Mouse (Mus musculus) CH12.LX (cell line): ENCODE results near the gene Dcun1d4. TPM values are rescaled to one million over a fixed set of nuclear protein-coding genes. Genes with fewer than 3 reads are reported as not detected.

Source experiments
- DNase-seq: peaks from one replicate; pipeline ENCODE4 v3.0.0-alpha.2; 2013; ENCODE audit errors: extremely low read depth
- H3K27ac ChIP-seq: 2 replicates; pipeline ENCODE4 v1.5.1; 2012; ENCODE audit warnings: low read depth, mild to moderate bottlenecking, control low read depth, moderate library complexity; ENCODE audit not compliant: insufficient read depth
- H3K27me3 ChIP-seq: replicated peaks from 2 replicates; pipeline ENCODE3; 2012; ENCODE audit warnings: inconsistent platforms
- H3K36me3 ChIP-seq, 2 experiments: replicated peaks in 1 of 2; 2 replicates each; pipeline versions ENCODE3 to v1.6.1; 2012; ENCODE audit warnings: inconsistent platforms in 1 of 2, low read length in 1 of 2, mild to moderate bottlenecking in 1 of 2, mixed read lengths in 1 of 2, moderate library complexity in 1 of 2; ENCODE audit not compliant: control insufficient read depth in 1 of 2, insufficient read depth in 1 of 2
- H3K4me1 ChIP-seq, 2 experiments: 2 replicates each; pipeline ENCODE4 v1.6.1; 2012; ENCODE audit warnings: inconsistent platforms in 1 of 2, moderate library complexity in 1 of 2; ENCODE audit not compliant: insufficient read depth in 2 of 2, control insufficient read depth in 1 of 2
- H3K4me2 ChIP-seq: 2 replicates; pipeline ENCODE4 v1.6.1; 2012; ENCODE audit warnings: low read depth, mild to moderate bottlenecking, control low read depth; ENCODE audit not compliant: poor library complexity, insufficient read depth, severe bottlenecking
- H3K4me3 ChIP-seq, 3 experiments: fragments of 150-350 bp in 1 of 3; sonication (generic) in 1 of 3; replicated peaks in 1 of 3; 2 replicates each; pipeline versions ENCODE3 to v1.5.1; 2011 to 2012; ENCODE audit warnings: low read depth in 2 of 3, low read length in 2 of 3, mild to moderate bottlenecking in 2 of 3, moderate library complexity in 2 of 3, control low read depth in 1 of 3, improper control_type of control experiment in 1 of 3, inconsistent platforms in 1 of 3, mixed read lengths in 1 of 3; ENCODE audit not compliant: poor library complexity in 1 of 3
- H3K79me2 ChIP-seq: replicated peaks from 2 replicates; pipeline ENCODE4 v1.6.1; 2012; ENCODE audit warnings: mild to moderate bottlenecking, moderate library complexity; ENCODE audit not compliant: control insufficient read depth, poor library complexity, insufficient read depth, severe bottlenecking; ENCODE audit errors: extremely low read depth
- H3K9ac ChIP-seq: 2 replicates; pipeline ENCODE4 v1.6.1; 2012; ENCODE audit warnings: low read depth, mild to moderate bottlenecking, control low read depth, moderate library complexity; ENCODE audit not compliant: insufficient read depth
- H3K9me3 ChIP-seq: replicated peaks from 2 replicates; pipeline ENCODE3; 2012; ENCODE audit warnings: low read length, inconsistent platforms, mixed read lengths
- BHLHE40 ChIP-seq: IDR thresholded peaks from 2 replicates; pipeline ENCODE4 v1.6.1; 2011; ENCODE audit warnings: mild to moderate bottlenecking, low read depth, low read length, improper control_type of control experiment
- CTCF ChIP-seq, 2 experiments: IDR thresholded peaks in 1 of 2; conservative IDR thresholded peaks in 1 of 2; 2 replicates each; pipeline ENCODE4 v1.5.1; 2011 to 2012; ENCODE audit warnings: low read depth in 2 of 2, low read length in 2 of 2, improper control_type of control experiment in 1 of 2, inconsistent platforms in 1 of 2, mild to moderate bottlenecking in 1 of 2, moderate library complexity in 1 of 2
- GABPA ChIP-seq: IDR thresholded peaks from 2 replicates; pipeline ENCODE4 v1.6.1; 2012; ENCODE audit warnings: low read depth, low read length, improper control_type of control experiment, inconsistent platforms; ENCODE audit not compliant: insufficient replicate concordance
- JUN ChIP-seq: IDR thresholded peaks from 2 replicates; pipeline ENCODE4 v1.6.1; 2011; ENCODE audit warnings: low read depth, mild to moderate bottlenecking, low read length, improper control_type of control experiment, moderate library complexity; ENCODE audit not compliant: insufficient read depth
- KAT2A ChIP-seq: IDR thresholded peaks from 2 replicates; pipeline ENCODE4 v1.6.1; 2012; ENCODE audit warnings: low read length, improper control_type of control experiment, inconsistent platforms; ENCODE audit not compliant: insufficient replicate concordance
- MAX ChIP-seq: IDR thresholded peaks from 2 replicates; pipeline ENCODE4 v1.6.1; 2011; ENCODE audit warnings: low read length, improper control_type of control experiment
- MXI1 ChIP-seq: IDR thresholded peaks from 2 replicates; pipeline ENCODE4 v1.6.1; 2011; ENCODE audit warnings: mild to moderate bottlenecking, low read depth, low read length, improper control_type of control experiment
- MYC ChIP-seq: IDR thresholded peaks from 2 replicates; pipeline ENCODE4 v1.6.1; 2011; ENCODE audit warnings: low read depth, mild to moderate bottlenecking, improper control_type of control experiment, low read length
- NRF1 ChIP-seq: IDR thresholded peaks from 2 replicates; pipeline ENCODE4 v1.6.1; 2014; ENCODE audit warnings: low read depth, mild to moderate bottlenecking, inconsistent platforms, low read length, improper control_type of control experiment, moderate library complexity
- POLR2AphosphoS2 ChIP-seq: IDR thresholded peaks from 2 replicates; pipeline ENCODE4 v1.6.1; 2011; ENCODE audit warnings: low read depth, low read length, improper control_type of control experiment
- RAD21 ChIP-seq: IDR thresholded peaks from 2 replicates; pipeline ENCODE4 v1.6.1; 2011; ENCODE audit warnings: low read depth, mild to moderate bottlenecking, low read length, improper control_type of control experiment, moderate library complexity
- RCOR1 ChIP-seq: conservative IDR thresholded peaks from 2 replicates; pipeline ENCODE4 v1.6.1; 2012; ENCODE audit warnings: low read depth, mild to moderate bottlenecking, inconsistent platforms, low read length, improper control_type of control experiment
- SMC3 ChIP-seq: IDR thresholded peaks from 2 replicates; pipeline ENCODE4 v1.6.1; 2011; ENCODE audit warnings: low read depth, low read length, improper control_type of control experiment
- USF1 ChIP-seq: IDR thresholded peaks from 2 replicates; pipeline ENCODE4 v1.6.1; 2014; ENCODE audit warnings: low read depth, mild to moderate bottlenecking, inconsistent platforms, low read length, improper control_type of control experiment
- ZC3H11A ChIP-seq: IDR thresholded peaks from 2 replicates; pipeline ENCODE4 v1.6.1; 2012; ENCODE audit warnings: low read depth, mild to moderate bottlenecking, inconsistent platforms, low read length, improper control_type of control experiment
- ZKSCAN1 ChIP-seq: IDR thresholded peaks from 2 replicates; pipeline ENCODE4 v1.6.1; 2012; ENCODE audit warnings: low read depth, inconsistent platforms, low read length, improper control_type of control experiment, borderline replicate concordance
- dilution Hi-C: fragments of 300-500 bp; cut with MboI; formaldehyde crosslinking; loops from 2 replicates; pipeline ENCODE4 v1.14.3; 2020; ENCODE audit warnings: low sequenced_read_pairs; ENCODE audit not compliant: extremely low pct_unique_long_range_greater_than_20kb, extremely low pct_ligation_motif_present
- in situ Hi-C: fragments of 300-500 bp; cut with MboI; formaldehyde crosslinking; loops from 3 replicates; pipeline ENCODE4 v1.14.3; 2019; ENCODE audit warnings: low sequenced_read_pairs, low pct_ligation_motif_present, low pct_unique_long_range_greater_than_20kb, mixed read lengths
- polyA plus RNA-seq: library from polyadenylated mRNA; unstranded; fragments of >175 nt; gene quantifications from 2 replicates; pipeline ENCODE4 v1.2.1, GENCODE M21; 2012; ENCODE audit warnings: low read depth; ENCODE audit not compliant: insufficient read length
- total RNA-seq, 2 experiments: library from RNA; depleted of rRNA; stranded (reverse); fragments of 300-350 nt in 1 of 2; fragments of >200 nt in 1 of 2; gene quantifications; 2 replicates each; pipeline ENCODE4 v1.2.3; 2012 to 2014

Gene Dcun1d4
- total and polyA plus RNA-seq, 3 experiments = 1.4 to 3.9 (median 1.7) TPM

DNA sequence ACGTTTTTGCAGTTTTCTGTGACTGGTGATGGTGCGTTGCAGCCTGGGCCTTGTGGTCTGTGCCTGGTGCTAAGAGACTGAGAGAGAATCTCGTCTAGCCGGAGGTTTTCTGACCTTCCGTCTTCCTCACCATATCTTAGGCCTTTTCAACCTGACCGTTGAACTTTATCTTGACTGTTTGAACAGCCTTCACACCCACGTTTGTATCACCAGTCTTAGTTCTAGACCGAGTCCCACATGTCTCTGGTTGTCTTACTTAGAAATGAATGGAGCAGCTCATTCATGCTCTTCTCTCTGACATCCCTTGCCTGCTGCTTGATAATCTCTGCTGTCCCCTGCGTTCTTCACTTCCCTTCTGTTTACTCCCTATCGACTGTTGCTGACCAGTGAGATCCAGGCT lies 42.4 kb downstream of the Dcun1d4 start:
- no peak overlapping the region for H3K27ac ChIP-seq
- no peak overlapping the region for H3K4me2 ChIP-seq
- H3K27me3 ChIP-seq = no peaks in the 10 kb centered on the region
- TF ChIP-seq MAX (no peak), MXI1 (no peak)
- peaks cover 0 to 45% of the 10 kb centered on the region in 2 experiments; a peak in 2 of 4 replicates for H3K4me1 ChIP-seq
- peaks cover 0 to 4% of the 10 kb centered on the region in 2 experiments for H3K36me3 ChIP-seq
- no peak overlapping the region for H3K9ac ChIP-seq
- dilution Hi-C loops (no loop called here), in situ Hi-C loops (no loop called here)
- H3K79me2 ChIP-seq = no peaks in the 10 kb centered on the region
- H3K9me3 ChIP-seq = no peaks in the 10 kb centered on the region
- no peak for DNase-seq
- H3K4me3 ChIP-seq = no peak overlapping the region

DNA sequence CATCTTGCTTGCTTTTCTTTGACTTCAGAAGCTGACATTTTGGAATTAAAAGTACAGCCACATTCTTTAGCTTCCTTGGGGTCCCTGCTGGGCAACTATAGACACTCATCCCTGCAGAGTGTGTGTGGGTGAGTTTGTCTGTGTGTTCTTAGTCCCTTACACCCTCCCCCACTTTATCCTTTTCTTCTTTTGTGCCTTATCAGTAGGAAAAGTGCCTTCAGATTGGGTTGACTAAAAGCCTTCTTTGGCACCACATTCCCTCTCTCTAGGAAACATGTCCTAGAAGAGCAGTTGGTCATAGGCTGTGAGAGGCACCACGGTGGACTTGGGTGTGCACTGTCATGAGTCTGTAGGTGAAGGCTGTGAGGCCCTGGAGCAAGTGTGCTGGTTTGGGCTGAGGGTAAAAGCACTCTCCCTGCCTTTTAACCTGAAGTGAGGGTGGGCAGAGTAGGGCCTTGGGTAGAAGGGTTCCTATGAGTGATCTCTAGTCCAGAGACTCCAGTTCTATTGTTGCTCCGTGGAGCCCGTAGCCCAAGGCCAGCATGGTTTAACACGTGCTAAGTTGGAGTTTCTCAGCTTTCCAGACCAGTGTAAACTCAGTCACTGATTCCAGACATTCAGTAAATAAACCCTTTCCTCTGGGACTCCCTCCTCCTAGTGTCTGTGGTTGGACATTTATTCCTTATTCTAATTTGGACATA lies 43.6 kb downstream of the Dcun1d4 start:
- DNase-seq = no peak
- Histone ChIP-seq H3K27me3 (no peaks in the 10 kb centered on the region), H3K9me3 (no peaks in the 10 kb centered on the region), H3K79me2 (no peaks in the 10 kb centered on the region), H3K4me1 (peaks cover 5 to 54% of the 10 kb centered on the region in 2 experiments; a peak in 3 of 4 replicates), H3K27ac (no peak overlapping the region), H3K4me3 (no peak overlapping the region), H3K4me2 (no peak overlapping the region), H3K9ac (no peak overlapping the region), H3K36me3 (peaks cover 0 to 4% of the 10 kb centered on the region in 2 experiments)
- dilution Hi-C loops (no loop called here), in situ Hi-C loops (no loop called here)
- TF ChIP-seq JUN (no peak), GABPA (no peak), KAT2A (no peak), ZKSCAN1 (no peak)

DNA sequence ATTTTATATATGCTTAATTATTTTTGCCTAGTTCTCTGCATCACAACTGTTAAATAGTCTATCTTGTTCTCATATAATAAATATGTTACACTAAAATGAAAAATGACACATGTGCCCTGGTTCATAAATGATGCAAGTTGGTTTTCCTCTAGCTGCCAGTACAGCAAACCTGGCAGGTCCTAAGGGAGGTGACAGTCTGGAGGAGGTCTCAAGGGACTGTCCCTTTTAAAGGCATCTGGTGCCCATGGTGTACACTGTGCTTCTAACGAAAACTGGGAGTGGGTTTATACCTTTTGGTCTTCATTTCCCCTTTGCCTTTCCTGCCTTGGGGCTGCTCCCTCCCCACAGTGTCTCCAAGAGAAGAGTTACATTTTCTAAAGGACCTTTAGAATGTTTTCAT lies 51.4 kb downstream of the Dcun1d4 start:
- dilution Hi-C loops = no loop called here
- H3K4me2 ChIP-seq = no peak overlapping the region
- H3K36me3 ChIP-seq = peaks cover 0 to 4% of the 10 kb centered on the region in 2 experiments

More for the DNA sequence above, 51.4 kb downstream of the Dcun1d4 start:
- in situ Hi-C loops = loop anchor here (10.0 kb wide), 1 partner anchor 97 kb away; no protein-coding TSS in a partner anchor
- Histone ChIP-seq H3K9me3 (no peaks in the 10 kb centered on the region), H3K79me2 (no peaks in the 10 kb centered on the region), H3K4me3 (no peak overlapping the region), H3K4me1 (peaks cover 5 to 44% of the 10 kb centered on the region in 2 experiments; a peak in 3 of 4 replicates), H3K27ac (no peak overlapping the region), H3K9ac (no peak overlapping the region), H3K27me3 (no peaks in the 10 kb centered on the region)
- DNase-seq = peak; percentile 76
- TF ChIP-seq MYC (no peak), BHLHE40 (no peak), USF1 (no peak), MAX (no peak), NRF1 (no peak), RCOR1 (no peak), POLR2AphosphoS2 (no peak), RAD21 (no peak), ZC3H11A (no peak), CTCF (conservative IDR thresholded peaks at IDR 0.05 in 1 of 2, IDR thresholded peaks at IDR 0.05 in 1 of 2; ENCODE audit: low read depth in 2 of 2, low read length in 2 of 2) (no peak), SMC3 (no peak)
